Mouse (Mus musculus): ENCODE measurements at regions not wholly inside any gene's neighbourhood (a gene's known extent, or its start where the extent isn't known, plus 50 kb on each side); places are given as distances from the start of the nearest gene placed in this dataset.

- dilution Hi-C loops (cut with MboI; ENCODE audit: extremely low pct_ligation_motif_present, extremely low pct_unique_long_range_greater_than_20kb, low sequenced_read_pairs) (no loop called here), in situ Hi-C loops (cut with MboI; ENCODE audit: low pct_ligation_motif_present, low pct_unique_long_range_greater_than_20kb, low sequenced_read_pairs) (no loop called here)
- H3K4me1 ChIP-seq (ENCODE audit: control insufficient read depth in 1 of 2, insufficient read depth in 2 of 2), result no peaks in the 10 kb centered on the region
- no peak overlapping the region for H3K27ac ChIP-seq (ENCODE audit: insufficient read depth, low read depth)
- no peaks in the 10 kb centered on the region for H3K79me2 ChIP-seq (replicated peaks; ENCODE audit: control insufficient read depth, extremely low read depth, insufficient read depth, poor library complexity, severe bottlenecking)
- TF ChIP-seq JUN (IDR thresholded peaks at IDR 0.05; ENCODE audit: insufficient read depth, low read depth, low read length), result no peak
- TF ChIP-seq SIN3A (IDR thresholded peaks at IDR 0.05; ENCODE audit: low read length), result no peak
- no peak for TF ChIP-seq IRF4 (IDR thresholded peaks at IDR 0.05; ENCODE audit: low read depth, low read length)
- no peak for TF ChIP-seq ZNF384 (IDR thresholded peaks at IDR 0.05; ENCODE audit: low read depth, low read length)
- no peak for TF ChIP-seq MAZ (IDR thresholded peaks at IDR 0.05; ENCODE audit: low read depth, low read length)
- TF ChIP-seq MXI1 (IDR thresholded peaks at IDR 0.05; ENCODE audit: low read depth, low read length), result no peak
- TF ChIP-seq HCFC1 (IDR thresholded peaks at IDR 0.05; ENCODE audit: low read depth, low read length), result no peak
- TF ChIP-seq MAX (IDR thresholded peaks at IDR 0.05; ENCODE audit: low read length), result no peak
- TF ChIP-seq MEF2A (IDR thresholded peaks at IDR 0.05; ENCODE audit: borderline replicate concordance, low read depth, low read length), result no peak
- no peak for TF ChIP-seq ELF1 (IDR thresholded peaks at IDR 0.05; ENCODE audit: low read depth, low read length)
- no peak for TF ChIP-seq POLR2AphosphoS2 (IDR thresholded peaks at IDR 0.05; ENCODE audit: low read depth, low read length)
- no peak for TF ChIP-seq CHD2 (IDR thresholded peaks at IDR 0.05; ENCODE audit: low read length)
- no peak for TF ChIP-seq ZC3H11A (IDR thresholded peaks at IDR 0.05; ENCODE audit: low read depth, low read length)
- H3K27me3 ChIP-seq (replicated peaks), result no peaks in the 10 kb centered on the region
- H3K36me3 ChIP-seq (replicated peaks in 1 of 2; ENCODE audit: control insufficient read depth in 1 of 2, insufficient read depth in 1 of 2, low read length in 1 of 2), result no peaks in the 10 kb centered on the region
- H3K4me2 ChIP-seq (ENCODE audit: insufficient read depth, low read depth, poor library complexity, severe bottlenecking), result no peak overlapping the region
- no peak overlapping the region for H3K9ac ChIP-seq (ENCODE audit: insufficient read depth, low read depth)
- H3K4me3 ChIP-seq (replicated peaks in 1 of 3; ENCODE audit: low read depth in 2 of 3, low read length in 2 of 3, poor library complexity in 1 of 3), result no peak overlapping the region
- DNase-seq (ENCODE audit: extremely low read depth), result no peak
- no peaks in the 10 kb centered on the region for H3K9me3 ChIP-seq (replicated peaks; ENCODE audit: low read length)
Observed at GRCm38 (mm10) chr1:76530342-76530741, 984.3 kb downstream of the Slc4a3 start.

- dilution Hi-C loops (cut with MboI; ENCODE audit: extremely low pct_ligation_motif_present, extremely low pct_unique_long_range_greater_than_20kb, low sequenced_read_pairs), result no loop called here
- no peaks in the 10 kb centered on the region for H3K9me3 ChIP-seq (replicated peaks; ENCODE audit: low read length)
- no peak for DNase-seq (ENCODE audit: extremely low read depth)
Observed at GRCm38 (mm10) chr1:76535522-76535956, 979.3 kb downstream of the Epha4 start.

More at GRCm38 (mm10) chr1:76535522-76535956, 979.3 kb downstream of the Epha4 start:
- Histone ChIP-seq H3K27ac (ENCODE audit: insufficient read depth, low read depth) (no peak overlapping the region), H3K79me2 (replicated peaks; ENCODE audit: control insufficient read depth, extremely low read depth, insufficient read depth, poor library complexity, severe bottlenecking) (no peaks in the 10 kb centered on the region), H3K4me2 (ENCODE audit: insufficient read depth, low read depth, poor library complexity, severe bottlenecking) (no peak overlapping the region), H3K4me1 (ENCODE audit: control insufficient read depth in 1 of 2, insufficient read depth in 2 of 2) (peaks cover 0 to 4% of the 10 kb centered on the region in 2 experiments; a peak in 2 of 4 replicates), H3K27me3 (replicated peaks) (no peaks in the 10 kb centered on the region), H3K4me3 (replicated peaks in 1 of 3; ENCODE audit: low read depth in 2 of 3, low read length in 2 of 3, poor library complexity in 1 of 3) (no peak overlapping the region), H3K9ac (ENCODE audit: insufficient read depth, low read depth) (no peak overlapping the region), H3K36me3 (replicated peaks in 1 of 2; ENCODE audit: control insufficient read depth in 1 of 2, insufficient read depth in 1 of 2, low read length in 1 of 2) (no peaks in the 10 kb centered on the region)
- in situ Hi-C loops (cut with MboI; ENCODE audit: low pct_ligation_motif_present, low pct_unique_long_range_greater_than_20kb, low sequenced_read_pairs), result no loop called here
- TF ChIP-seq EP300 (IDR thresholded peaks at IDR 0.05; ENCODE audit: low read length) (no peak), MAZ (IDR thresholded peaks at IDR 0.05; ENCODE audit: low read depth, low read length) (no peak), JUN (IDR thresholded peaks at IDR 0.05; ENCODE audit: insufficient read depth, low read depth, low read length) (no peak), USF2 (conservative IDR thresholded peaks at IDR 0.05; ENCODE audit: low read depth, low read length) (no peak), CTCF (conservative IDR thresholded peaks at IDR 0.05 in 1 of 2, IDR thresholded peaks at IDR 0.05 in 1 of 2; ENCODE audit: low read depth in 2 of 2, low read length in 2 of 2) (no peak), IRF4 (IDR thresholded peaks at IDR 0.05; ENCODE audit: low read depth, low read length) (no peak), SMC3 (IDR thresholded peaks at IDR 0.05; ENCODE audit: low read depth, low read length) (no peak), MYC (IDR thresholded peaks at IDR 0.05; ENCODE audit: low read depth, low read length) (no peak), ZMIZ1 (IDR thresholded peaks at IDR 0.05; ENCODE audit: low read depth, low read length) (no peak), SIN3A (IDR thresholded peaks at IDR 0.05; ENCODE audit: low read length) (no peak), UBTF (IDR thresholded peaks at IDR 0.05; ENCODE audit: low read depth, low read length) (no peak), ZC3H11A (IDR thresholded peaks at IDR 0.05; ENCODE audit: low read depth, low read length) (no peak), RAD21 (IDR thresholded peaks at IDR 0.05; ENCODE audit: low read depth, low read length) (no peak), KAT2A (IDR thresholded peaks at IDR 0.05; ENCODE audit: insufficient replicate concordance, low read length) (no peak), MAX (IDR thresholded peaks at IDR 0.05; ENCODE audit: low read length) (no peak), ETS1 (conservative IDR thresholded peaks at IDR 0.05; ENCODE audit: low read depth, low read length) (no peak), JUND (conservative IDR thresholded peaks at IDR 0.05; ENCODE audit: low read depth, low read length) (no peak), ELF1 (IDR thresholded peaks at IDR 0.05; ENCODE audit: low read depth, low read length) (no peak), BHLHE40 (IDR thresholded peaks at IDR 0.05; ENCODE audit: low read depth, low read length) (no peak)

Measured in CH12.LX (cell line).